Mouse (Mus musculus) spleen, adult 2 months (tissue): ENCODE measurements around the gene Sidt2. TPM values are rescaled to one million over a fixed set of nuclear protein-coding genes. Genes with fewer than 3 reads are reported as not detected.

Experiments
- DNase-seq, 2 experiments: peaks; one replicate each; pipeline versions ENCODE4 v3.0.0 to v3.0.0-alpha.2; 2012 to 2021; ENCODE audit warnings: low spot score in 2 of 2, low read depth in 1 of 2
- H3K27ac ChIP-seq: fragments of 200-500 bp; 2 replicates; pipeline ENCODE4 v1.5.1; 2012; ENCODE audit warnings: low read length, inconsistent platforms; ENCODE audit not compliant: insufficient read depth
- H3K27me3 ChIP-seq: fragments of 200-500 bp; 2 replicates; pipeline ENCODE4 v1.6.1; 2012; ENCODE audit warnings: mild to moderate bottlenecking, moderate library complexity, low read length, inconsistent platforms; ENCODE audit not compliant: control insufficient read depth, insufficient read depth
- H3K36me3 ChIP-seq: fragments of 200-500 bp; 2 replicates; pipeline ENCODE4 v1.6.1; 2012; ENCODE audit warnings: mild to moderate bottlenecking, low read length, inconsistent platforms; ENCODE audit not compliant: control insufficient read depth, insufficient read depth
- H3K4me1 ChIP-seq: fragments of 200-500 bp; 2 replicates; pipeline ENCODE4 v1.6.1; 2011; ENCODE audit warnings: inconsistent platforms; ENCODE audit not compliant: control insufficient read depth, insufficient read depth, insufficient read length
- H3K4me3 ChIP-seq: fragments of 200-500 bp; 2 replicates; pipeline ENCODE4 v1.5.1; 2011; ENCODE audit warnings: mild to moderate bottlenecking, inconsistent platforms; ENCODE audit not compliant: insufficient read depth, insufficient read length; ENCODE audit errors: extremely low read depth
- CTCF ChIP-seq: fragments of 200-500 bp; IDR thresholded peaks from 2 replicates; pipeline ENCODE4 v1.5.1; 2011; ENCODE audit warnings: mild to moderate bottlenecking, inconsistent platforms; ENCODE audit not compliant: insufficient read depth, insufficient read length, insufficient replicate concordance; ENCODE audit errors: extremely low read depth
- POLR2A ChIP-seq: fragments of 200-500 bp; IDR thresholded peaks from 2 replicates; pipeline ENCODE4 v1.6.1; 2011; ENCODE audit warnings: low read depth, low read length, inconsistent platforms
- WGBS: fragments of 180-500 bp; shearing (Covaris S2); methylation state at CpG from one replicate; pipeline ENCODE4 v1.1.7; 2018; 5-methylcytosine and 5-hydroxymethylcytosine counted together
- polyA plus RNA-seq: library from polyadenylated mRNA; depleted of rRNA; stranded (reverse); fragments of >200 nt; gene quantifications from 2 replicates; pipeline ENCODE4 v1.2.3, GENCODE M21; 2012; rRNA removed

Gene Sidt2
- polyA plus RNA-seq: 322 and 583 TPM in 2 replicates

DNA sequence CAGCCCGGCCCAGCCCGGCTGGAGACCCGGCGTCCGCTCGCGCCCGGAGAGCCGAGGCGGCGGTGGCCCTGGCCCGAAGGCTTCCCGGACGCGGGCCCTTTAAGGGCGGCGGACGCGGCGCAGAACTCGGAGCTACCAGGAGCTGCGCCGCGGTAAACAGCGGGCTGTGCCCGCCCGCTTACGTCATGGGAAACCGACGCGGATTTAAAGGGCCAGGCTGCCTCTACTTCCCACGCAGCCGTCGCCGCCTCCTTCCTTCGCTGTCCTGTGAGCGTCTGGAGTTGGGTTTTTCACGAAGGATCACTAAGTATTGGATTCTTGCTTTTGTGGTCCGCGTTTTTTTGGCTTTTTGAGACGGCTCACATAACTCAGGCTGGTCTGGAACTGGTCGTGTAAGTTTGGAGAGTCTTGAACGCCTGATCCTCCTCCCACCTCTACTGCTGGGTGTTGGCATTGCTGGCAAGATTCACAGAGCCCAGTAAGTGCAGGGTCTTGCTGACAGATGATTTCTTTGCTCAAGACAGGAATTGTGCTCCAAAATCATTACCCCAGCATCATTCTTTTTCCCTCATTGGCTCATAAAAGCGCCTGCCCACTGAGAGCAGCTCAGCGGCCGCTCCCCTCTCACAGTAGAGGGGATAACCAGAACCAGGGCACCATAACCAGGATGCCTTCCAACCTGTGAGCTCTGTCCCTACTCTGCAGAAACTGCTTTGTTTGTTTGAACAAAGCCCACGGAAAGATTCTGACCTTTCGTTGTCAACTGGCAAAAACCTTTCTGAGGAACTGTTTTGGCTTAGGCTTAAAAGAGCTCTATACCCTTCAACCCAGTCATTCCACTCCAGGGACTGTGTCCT lies at the start of gene Sidt2:
Gene Sidt2, minus strand, starts transcription at position 152 of the 857 bp plus-strand sequence.
- DNase-seq: peak; percentile 76 to 89
- Histone ChIP-seq H3K36me3 (peaks cover 5% of the 10 kb centered on the region; the same call in 1 of the 2 replicates), H3K4me3 (peak within 1 kb of the TSS; percentile 85), H3K27ac (peak within 1 kb of the TSS; percentile 92), H3K27me3 (no peaks in the 10 kb centered on the region), H3K4me1 (peaks cover 7% of the 10 kb centered on the region; the same call in 1 of the 2 replicates)
- TF ChIP-seq CTCF (no peak), POLR2A (peak; percentile 34; the same call in 1 of the 2 replicates)
- 3% methylated on average over 48 of the region's 48 CpGs for whole genome bisulfite sequencing

DNA sequence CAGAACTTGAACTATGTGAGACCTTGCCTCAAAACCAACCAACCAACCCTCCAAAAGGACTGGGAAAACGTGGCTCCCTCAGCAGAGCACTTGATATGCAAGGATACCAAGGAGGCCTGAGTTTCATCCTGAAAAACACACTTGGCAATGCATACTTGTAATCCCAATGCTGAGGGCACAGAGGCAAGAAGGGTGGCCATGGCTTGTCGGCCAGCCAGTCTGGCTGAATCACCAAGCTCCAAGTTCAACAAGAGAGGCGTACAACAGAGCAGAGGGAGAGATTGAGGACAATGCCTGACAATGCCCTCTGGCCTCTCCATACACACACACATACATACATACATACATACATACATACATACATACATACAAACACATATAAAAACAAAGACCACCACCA lies 49.5 kb upstream of the Sidt2 start:
- Histone ChIP-seq H3K4me3 (no peak overlapping the region), H3K27ac (no peak overlapping the region), H3K27me3 (no peaks in the 10 kb centered on the region), H3K4me1 (peaks cover 6% of the 10 kb centered on the region; the same call in 1 of the 2 replicates), H3K36me3 (no peaks in the 10 kb centered on the region)
- no peak for DNase-seq
- TF ChIP-seq POLR2A (no peak), CTCF (no peak)
- WGBS: 84% methylated on average over 3 of the region's 3 CpGs

DNA sequence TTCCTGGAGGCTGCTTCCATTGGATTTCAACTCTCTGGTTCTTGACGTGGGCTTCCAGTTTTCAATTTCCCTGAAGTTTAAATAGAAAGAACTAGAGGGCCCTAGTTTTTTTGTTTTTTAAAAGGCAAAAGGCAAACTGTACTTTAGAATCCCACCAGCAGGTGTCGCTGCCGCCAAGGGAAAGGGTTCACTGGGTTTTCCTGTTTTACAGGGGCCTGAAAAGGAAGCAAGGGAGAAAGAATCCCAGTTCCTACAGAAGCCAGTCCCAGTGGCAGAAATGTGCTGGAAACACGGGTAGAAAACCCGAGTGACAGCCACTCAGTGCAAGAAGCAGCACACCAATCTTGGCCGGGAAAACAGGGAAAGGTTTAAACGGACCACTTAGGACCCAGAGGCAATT lies 48.7 kb upstream of the Sidt2 start:
- H3K4me3 ChIP-seq: no peak overlapping the region
- no peaks in the 10 kb centered on the region for H3K27me3 ChIP-seq
- H3K36me3 ChIP-seq: no peaks in the 10 kb centered on the region
- DNase-seq: peak in 1 of 2 experiments; percentile 63
- WGBS: 22% methylated on average over 7 of the region's 7 CpGs
- no peak overlapping the region for H3K27ac ChIP-seq
- no peak for TF ChIP-seq POLR2A
- TF ChIP-seq CTCF: peak; percentile 83; the same call in 1 of the 2 replicates
- H3K4me1 ChIP-seq: no peaks in the 10 kb centered on the region

DNA sequence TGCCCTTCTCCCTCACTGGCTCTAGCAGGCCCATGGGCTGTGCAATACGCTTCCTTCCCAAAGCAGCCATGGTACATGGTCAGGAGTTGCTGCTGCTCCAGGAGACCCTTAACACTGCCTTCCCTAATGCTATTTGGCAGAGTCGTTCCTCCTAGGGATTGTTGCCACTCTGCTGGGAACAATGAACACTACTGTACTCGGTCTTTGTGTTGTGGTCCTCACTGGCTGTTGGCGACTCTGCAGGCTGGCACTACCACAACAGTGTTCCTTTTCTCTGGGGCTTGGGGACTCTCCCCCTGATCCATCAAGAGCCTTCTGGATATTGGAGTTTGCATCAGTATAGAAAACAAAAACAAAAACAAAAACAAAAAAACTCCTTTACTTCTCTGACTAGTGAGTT lies 44.0 kb upstream of the Sidt2 start:
- H3K4me1 ChIP-seq: no peaks in the 10 kb centered on the region
- no peaks in the 10 kb centered on the region for H3K36me3 ChIP-seq
- H3K4me3 ChIP-seq: no peak overlapping the region
- H3K27ac ChIP-seq: no peak overlapping the region
- no peak for DNase-seq
- no peak for TF ChIP-seq POLR2A
- no peak for TF ChIP-seq CTCF
- H3K27me3 ChIP-seq: no peaks in the 10 kb centered on the region
- 84% methylated on average over 4 of the region's 4 CpGs for WGBS

DNA sequence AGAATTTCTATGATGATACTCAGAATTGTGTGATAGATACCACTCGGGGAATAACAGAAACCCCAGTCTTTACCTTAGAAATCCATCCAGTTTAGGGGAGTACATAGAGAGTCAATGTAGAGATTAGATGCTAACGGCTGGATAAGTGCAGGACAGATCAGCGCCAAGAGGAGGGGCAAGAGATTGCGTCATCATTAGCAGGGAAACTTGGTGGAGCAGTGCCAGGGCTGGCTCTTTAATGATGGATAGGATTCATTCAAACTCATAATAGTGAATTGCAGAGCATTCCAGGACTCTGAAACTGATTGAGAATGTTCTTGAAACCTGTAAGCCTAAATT lies 30.1 kb upstream of the Sidt2 start:
- TF ChIP-seq POLR2A (no peak), CTCF (no peak)
- H3K4me3 ChIP-seq: peak overlapping the region; percentile 86; the same call in 1 of the 2 replicates
- peaks cover 9% of the 10 kb centered on the region; the same call in 1 of the 2 replicates for H3K4me1 ChIP-seq
- H3K27me3 ChIP-seq: no peaks in the 10 kb centered on the region
- H3K27ac ChIP-seq: peak overlapping the region; percentile 73
- no peaks in the 10 kb centered on the region for H3K36me3 ChIP-seq
- 1% methylated on average over 4 of the region's 4 CpGs for WGBS
- DNase-seq: no peak

DNA sequence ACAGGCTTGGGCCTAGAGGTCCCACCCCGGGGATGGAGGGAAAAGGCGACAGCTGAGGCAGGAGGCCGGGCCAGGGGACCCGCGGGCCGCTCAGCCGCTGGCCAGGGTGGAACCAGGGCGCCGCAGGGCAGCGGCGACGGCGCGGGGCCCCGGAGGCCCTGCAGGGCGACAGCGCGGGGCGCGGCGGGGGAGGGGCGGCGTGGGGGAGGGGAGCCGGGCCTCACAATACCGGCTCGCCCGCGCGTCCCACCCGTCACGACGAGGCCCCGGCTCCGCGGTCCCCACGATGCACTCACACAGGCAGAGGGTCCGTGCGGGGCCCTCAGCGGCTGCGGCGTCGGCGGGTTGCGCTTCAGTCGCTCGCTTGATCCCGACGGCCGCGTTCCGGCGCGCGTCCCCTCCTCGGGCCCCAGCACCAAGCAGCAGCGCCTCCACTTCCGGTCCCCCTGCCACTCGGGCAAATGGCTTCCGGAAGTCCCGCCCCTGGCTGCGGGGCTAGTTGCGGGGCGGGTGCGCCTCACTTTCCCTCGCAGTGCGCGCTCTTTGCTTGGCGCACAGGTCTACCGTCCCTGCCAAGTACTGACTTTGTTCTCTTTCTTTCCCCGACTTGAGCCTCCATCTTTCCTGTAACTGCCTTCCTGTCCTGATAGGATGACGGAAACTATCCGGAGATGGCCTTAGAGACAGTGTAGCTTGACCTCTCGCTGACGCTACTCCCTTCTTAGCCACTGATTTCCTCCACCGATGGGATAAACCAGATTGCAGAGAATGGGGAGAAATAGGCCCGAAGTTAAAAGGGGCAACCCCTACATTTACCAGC lies 29.6 kb upstream of the Sidt2 start:
- WGBS: under 1% methylated on average over 70 of the region's 76 CpGs
- peak; percentile 69 for TF ChIP-seq POLR2A
- TF ChIP-seq CTCF: no peak
- no peaks in the 10 kb centered on the region for H3K27me3 ChIP-seq
- peak overlapping the region; percentile 73 for H3K27ac ChIP-seq
- no peaks in the 10 kb centered on the region for H3K36me3 ChIP-seq
- peaks cover 9% of the 10 kb centered on the region; the same call in 1 of the 2 replicates for H3K4me1 ChIP-seq
- H3K4me3 ChIP-seq: peak overlapping the region; percentile 86
- peak; percentile 61 to 87 for DNase-seq
